Mouse (Mus musculus): ENCODE results near the gene Exoc4. TPM values are rescaled to one million over a fixed set of nuclear protein-coding genes. Genes with fewer than 3 reads are reported as not detected.

Exoc4 gene
- total and polyA plus RNA-seq, 3 experiments: 31.2 to 46.4 (median 41.9) TPM

DNA sequence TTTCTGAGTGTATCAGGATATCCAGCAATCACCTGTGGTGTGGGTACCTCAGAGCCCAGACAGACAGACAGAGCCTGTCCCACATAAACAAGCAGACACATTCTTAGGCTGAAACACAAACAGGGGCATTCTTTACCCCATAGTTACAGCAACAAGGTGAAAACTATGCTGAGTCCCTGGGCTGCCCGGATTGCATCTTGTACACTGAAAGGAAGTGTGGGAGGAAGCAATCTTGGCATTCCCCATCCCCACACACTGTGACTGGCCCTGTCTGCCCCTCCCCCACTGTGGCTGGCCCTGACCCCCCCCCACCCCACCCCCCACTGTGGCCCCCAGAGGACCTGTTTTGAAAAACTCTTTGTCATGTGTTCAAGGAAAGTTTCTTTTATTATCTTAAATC, 623.3 kb downstream of the Exoc4 start:
- Histone ChIP-seq H3K4me2 (ENCODE audit: insufficient read depth, low read depth, poor library complexity, severe bottlenecking) (no peak overlapping the region), H3K4me1 (ENCODE audit: control insufficient read depth in 1 of 2, insufficient read depth in 2 of 2) (peaks cover 0 to 3% of the 10 kb centered on the region in 2 experiments; a peak in 2 of 4 replicates), H3K4me3 (replicated peaks in 1 of 3; ENCODE audit: low read depth in 2 of 3, low read length in 2 of 3, poor library complexity in 1 of 3) (no peak overlapping the region), H3K36me3 (replicated peaks in 1 of 2; ENCODE audit: control insufficient read depth in 1 of 2, insufficient read depth in 1 of 2, low read length in 1 of 2) (no peaks in the 10 kb centered on the region), H3K27ac (ENCODE audit: insufficient read depth, low read depth) (no peak overlapping the region), H3K27me3 (replicated peaks) (no peaks in the 10 kb centered on the region), H3K79me2 (replicated peaks; ENCODE audit: control insufficient read depth, extremely low read depth, insufficient read depth, poor library complexity, severe bottlenecking) (no peaks in the 10 kb centered on the region), H3K9ac (ENCODE audit: insufficient read depth, low read depth) (no peak overlapping the region), H3K9me3 (replicated peaks; ENCODE audit: low read length) (no peaks in the 10 kb centered on the region)
- no peak for DNase-seq (ENCODE audit: extremely low read depth)
- in situ Hi-C loops (cut with MboI; ENCODE audit: low pct_ligation_motif_present, low pct_unique_long_range_greater_than_20kb, low sequenced_read_pairs): no loop called here
- no peak for TF ChIP-seq ZNF384 (IDR thresholded peaks at IDR 0.05; ENCODE audit: low read depth, low read length)
- TF ChIP-seq CHD2 (IDR thresholded peaks at IDR 0.05; ENCODE audit: low read length): no peak
- TF ChIP-seq MEF2A (IDR thresholded peaks at IDR 0.05; ENCODE audit: borderline replicate concordance, low read depth, low read length): no peak
- no peak for TF ChIP-seq CTCF (conservative IDR thresholded peaks at IDR 0.05 in 1 of 2, IDR thresholded peaks at IDR 0.05 in 1 of 2; ENCODE audit: low read depth in 2 of 2, low read length in 2 of 2)
- TF ChIP-seq KAT2A (IDR thresholded peaks at IDR 0.05; ENCODE audit: insufficient replicate concordance, low read length): no peak
- TF ChIP-seq JUND (conservative IDR thresholded peaks at IDR 0.05; ENCODE audit: low read depth, low read length): no peak
- TF ChIP-seq GABPA (IDR thresholded peaks at IDR 0.05; ENCODE audit: insufficient replicate concordance, low read depth, low read length): no peak
- TF ChIP-seq MXI1 (IDR thresholded peaks at IDR 0.05; ENCODE audit: low read depth, low read length): no peak
- TF ChIP-seq MAFK (IDR thresholded peaks at IDR 0.05; ENCODE audit: insufficient replicate concordance, low read length): no peak
- dilution Hi-C loops (cut with MboI; ENCODE audit: extremely low pct_ligation_motif_present, extremely low pct_unique_long_range_greater_than_20kb, low sequenced_read_pairs): no loop called here

- peaks cover 0 to 3% of the 10 kb centered on the region in 2 experiments; a peak in 2 of 4 replicates for H3K4me1 ChIP-seq (ENCODE audit: control insufficient read depth in 1 of 2, insufficient read depth in 2 of 2)
- no peak overlapping the region for H3K9ac ChIP-seq (ENCODE audit: insufficient read depth, low read depth)
- H3K9me3 ChIP-seq (replicated peaks; ENCODE audit: low read length): no peaks in the 10 kb centered on the region
- H3K36me3 ChIP-seq (replicated peaks in 1 of 2; ENCODE audit: control insufficient read depth in 1 of 2, insufficient read depth in 1 of 2, low read length in 1 of 2): no peaks in the 10 kb centered on the region
- no peaks in the 10 kb centered on the region for H3K27me3 ChIP-seq (replicated peaks)
- in situ Hi-C loops (cut with MboI; ENCODE audit: low pct_ligation_motif_present, low pct_unique_long_range_greater_than_20kb, low sequenced_read_pairs): no loop called here
- dilution Hi-C loops (cut with MboI; ENCODE audit: extremely low pct_ligation_motif_present, extremely low pct_unique_long_range_greater_than_20kb, low sequenced_read_pairs): no loop called here
- no peak for TF ChIP-seq SIN3A (IDR thresholded peaks at IDR 0.05; ENCODE audit: low read length)
- no peak overlapping the region for H3K27ac ChIP-seq (ENCODE audit: insufficient read depth, low read depth)
- DNase-seq (ENCODE audit: extremely low read depth): no peak
- H3K79me2 ChIP-seq (replicated peaks; ENCODE audit: control insufficient read depth, extremely low read depth, insufficient read depth, poor library complexity, severe bottlenecking): no peaks in the 10 kb centered on the region
- no peak overlapping the region for H3K4me3 ChIP-seq (replicated peaks in 1 of 3; ENCODE audit: low read depth in 2 of 3, low read length in 2 of 3, poor library complexity in 1 of 3)
- no peak overlapping the region for H3K4me2 ChIP-seq (ENCODE audit: insufficient read depth, low read depth, poor library complexity, severe bottlenecking)
Observed at GRCm38 (mm10) chr6:33873000-33873399, 624.1 kb downstream of the Exoc4 start.

GRCm38 (mm10) chr6:33874291-33875014, 625.6 kb downstream of the Exoc4 start:
- no peak for DNase-seq (ENCODE audit: extremely low read depth)
- dilution Hi-C loops (cut with MboI; ENCODE audit: extremely low pct_ligation_motif_present, extremely low pct_unique_long_range_greater_than_20kb, low sequenced_read_pairs) (no loop called here), in situ Hi-C loops (cut with MboI; ENCODE audit: low pct_ligation_motif_present, low pct_unique_long_range_greater_than_20kb, low sequenced_read_pairs) (no loop called here)
- H3K9ac ChIP-seq (ENCODE audit: insufficient read depth, low read depth): no peak overlapping the region
- no peaks in the 10 kb centered on the region for H3K9me3 ChIP-seq (replicated peaks; ENCODE audit: low read length)
- no peaks in the 10 kb centered on the region for H3K79me2 ChIP-seq (replicated peaks; ENCODE audit: control insufficient read depth, extremely low read depth, insufficient read depth, poor library complexity, severe bottlenecking)
- no peak overlapping the region for H3K4me3 ChIP-seq (replicated peaks in 1 of 3; ENCODE audit: low read depth in 2 of 3, low read length in 2 of 3, poor library complexity in 1 of 3)
- H3K4me2 ChIP-seq (ENCODE audit: insufficient read depth, low read depth, poor library complexity, severe bottlenecking): no peak overlapping the region
- H3K27me3 ChIP-seq (replicated peaks): no peaks in the 10 kb centered on the region
- H3K27ac ChIP-seq (ENCODE audit: insufficient read depth, low read depth): no peak overlapping the region
- H3K4me1 ChIP-seq (ENCODE audit: control insufficient read depth in 1 of 2, insufficient read depth in 2 of 2): peaks cover 0 to 3% of the 10 kb centered on the region in 2 experiments; a peak in 2 of 4 replicates
- no peaks in the 10 kb centered on the region for H3K36me3 ChIP-seq (replicated peaks in 1 of 2; ENCODE audit: control insufficient read depth in 1 of 2, insufficient read depth in 1 of 2, low read length in 1 of 2)
- TF ChIP-seq ZNF384 (IDR thresholded peaks at IDR 0.05; ENCODE audit: low read depth, low read length): no peak
- TF ChIP-seq BHLHE40 (IDR thresholded peaks at IDR 0.05; ENCODE audit: low read depth, low read length): no peak
- no peak for TF ChIP-seq GABPA (IDR thresholded peaks at IDR 0.05; ENCODE audit: insufficient replicate concordance, low read depth, low read length)
- no peak for TF ChIP-seq JUND (conservative IDR thresholded peaks at IDR 0.05; ENCODE audit: low read depth, low read length)
- no peak for TF ChIP-seq POLR2AphosphoS2 (IDR thresholded peaks at IDR 0.05; ENCODE audit: low read depth, low read length)
- no peak for TF ChIP-seq MAFK (IDR thresholded peaks at IDR 0.05; ENCODE audit: insufficient replicate concordance, low read length)
- no peak for TF ChIP-seq POLR2A (IDR thresholded peaks at IDR 0.05; ENCODE audit: low read depth, low read length)
- no peak for TF ChIP-seq USF1 (IDR thresholded peaks at IDR 0.05; ENCODE audit: low read depth, low read length)
- no peak for TF ChIP-seq SIN3A (IDR thresholded peaks at IDR 0.05; ENCODE audit: low read length)
- no peak for TF ChIP-seq NRF1 (IDR thresholded peaks at IDR 0.05; ENCODE audit: low read depth, low read length)
- TF ChIP-seq MYC (IDR thresholded peaks at IDR 0.05; ENCODE audit: low read depth, low read length): no peak
- no peak for TF ChIP-seq PAX5 (IDR thresholded peaks at IDR 0.05; ENCODE audit: low read length)
- no peak for TF ChIP-seq RAD21 (IDR thresholded peaks at IDR 0.05; ENCODE audit: low read depth, low read length)
- TF ChIP-seq CHD1 (IDR thresholded peaks at IDR 0.05; ENCODE audit: low read depth, low read length): no peak
- TF ChIP-seq TCF12 (IDR thresholded peaks at IDR 0.05; ENCODE audit: low read depth, low read length): no peak
- no peak for TF ChIP-seq EP300 (IDR thresholded peaks at IDR 0.05; ENCODE audit: low read length)
- no peak for TF ChIP-seq ETS1 (conservative IDR thresholded peaks at IDR 0.05; ENCODE audit: low read depth, low read length)
- no peak for TF ChIP-seq MEF2A (IDR thresholded peaks at IDR 0.05; ENCODE audit: borderline replicate concordance, low read depth, low read length)
- TF ChIP-seq USF2 (conservative IDR thresholded peaks at IDR 0.05; ENCODE audit: low read depth, low read length): no peak
- no peak for TF ChIP-seq IRF4 (IDR thresholded peaks at IDR 0.05; ENCODE audit: low read depth, low read length)
